Mouse (Mus musculus): ENCODE results near the gene Cep41.
A peak's percentile ranks its signal among the peaks of the same experiment; 100 is the strongest.

Gene Cep41

DNA sequence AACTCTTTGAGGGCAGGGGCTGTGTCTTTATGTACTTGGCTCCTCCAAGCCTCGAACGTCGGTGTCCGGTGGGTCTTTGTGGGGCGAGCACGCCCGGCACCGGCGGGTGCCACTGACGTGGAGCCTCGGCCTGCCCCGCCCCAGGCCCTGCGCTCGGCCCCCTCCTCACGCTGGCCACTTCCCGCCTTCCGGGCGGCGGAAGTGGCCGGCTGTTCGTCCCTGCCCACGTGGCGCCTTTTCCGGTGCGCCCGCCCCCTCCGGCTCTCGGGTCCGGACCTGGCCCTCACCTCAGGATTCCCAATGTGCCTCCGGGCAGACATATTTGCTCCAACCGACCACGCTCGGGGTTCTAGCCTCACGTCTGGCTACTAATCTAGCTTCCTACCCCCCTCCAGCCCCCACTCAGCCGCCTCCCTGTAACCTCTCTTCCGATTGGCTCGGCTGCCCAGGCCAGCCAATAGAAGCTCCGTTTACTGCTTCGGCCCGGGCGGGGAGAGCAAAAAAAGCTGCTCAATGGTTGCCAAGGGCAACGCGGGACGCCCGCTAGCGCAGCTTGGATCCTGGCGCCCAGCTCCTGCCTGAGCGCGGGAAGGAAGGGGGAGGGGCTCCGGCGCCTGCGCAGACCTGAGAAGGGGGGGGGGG is at the start of gene Cep41:
Cep41 (minus strand) TSS at position 400 of the 642 bp plus-strand sequence.
- peak; percentile 94 for DNase-seq (ENCODE audit: low spot score)

GRCm38 (mm10) chr6:30739177-30739747 is 45.7 kb upstream of the Cep41 start:
- no peak for DNase-seq (ENCODE audit: low spot score)

- DNase-seq (ENCODE audit: low spot score) = no peak
Measured at GRCm38 (mm10) chr6:30738464-30739006, 45.0 kb upstream of the Cep41 start.

GRCm38 (mm10) chr6:30737548-30738463 is 44.3 kb upstream of the Cep41 start:
- no peak for DNase-seq (ENCODE audit: low spot score)

- peak; percentile 11 for DNase-seq (ENCODE audit: low spot score)
Measured at GRCm38 (mm10) chr6:30736864-30737547, 43.5 kb upstream of the Cep41 start.

GRCm38 (mm10) chr6:30736372-30736762 is 42.8 kb upstream of the Cep41 start:
- DNase-seq (ENCODE audit: low spot score) = no peak

GRCm38 (mm10) chr6:30735728-30736371 is 42.3 kb upstream of the Cep41 start:
- DNase-seq (ENCODE audit: low spot score) = no peak

- no peak for DNase-seq (ENCODE audit: low spot score)
Measured at GRCm38 (mm10) chr6:30734988-30735727, 41.6 kb upstream of the Cep41 start.

DNA sequence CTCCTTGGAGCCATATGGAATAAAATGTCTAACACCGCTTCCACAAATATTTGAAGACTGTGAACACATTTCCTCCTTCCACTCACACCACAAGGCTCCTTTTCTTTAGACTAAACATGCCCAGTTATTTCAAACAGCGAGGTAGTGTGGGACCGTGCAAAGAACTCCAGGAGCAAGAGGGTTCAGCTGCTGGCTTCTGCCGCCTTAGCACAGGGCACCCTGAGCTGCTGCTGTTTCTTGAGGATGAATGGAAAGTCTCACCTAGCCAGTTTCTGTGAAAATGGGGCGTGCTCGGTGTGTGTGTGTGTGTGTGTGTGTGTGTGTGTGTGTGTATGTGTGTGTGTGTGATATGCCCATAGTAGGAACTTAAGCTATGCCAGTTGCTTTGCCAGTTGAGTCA is 40.9 kb upstream of the Cep41 start:
- no peak for DNase-seq (ENCODE audit: low spot score)

DNA sequence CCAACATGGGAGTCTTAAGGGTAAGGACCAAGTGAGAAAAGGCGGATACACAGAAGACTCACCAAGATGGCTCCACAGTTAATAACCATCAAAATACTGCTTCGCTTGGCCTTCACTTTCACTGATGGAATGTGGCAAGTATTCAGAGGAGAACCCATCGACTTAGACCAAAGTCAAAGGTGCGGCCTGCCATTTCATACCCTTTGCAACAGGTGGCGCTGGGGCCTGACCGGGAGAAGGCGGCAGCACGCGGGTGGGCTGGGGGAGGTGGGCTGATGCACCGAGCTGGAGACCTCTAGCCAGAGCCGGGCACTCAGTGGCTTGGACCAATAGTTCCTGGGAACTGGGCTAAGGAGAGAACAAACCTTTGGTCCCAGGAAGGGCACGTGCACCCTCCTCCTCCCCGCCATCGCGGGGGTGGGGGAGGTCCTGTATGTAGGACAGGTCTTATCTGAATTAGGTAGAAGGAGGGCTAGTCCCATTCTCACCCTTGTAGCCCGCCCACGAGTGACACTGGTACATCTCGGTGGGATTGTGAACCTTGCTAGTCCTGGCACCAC is 39.1 kb upstream of the Cep41 start:
- DNase-seq (ENCODE audit: low spot score) = no peak

GRCm38 (mm10) chr6:30730301-30730971 is 36.9 kb upstream of the Cep41 start:
- DNase-seq (ENCODE audit: low spot score) = no peak

- no peak for DNase-seq (ENCODE audit: low spot score)
Measured at GRCm38 (mm10) chr6:30723331-30723730, 29.8 kb upstream of the Cep41 start, which contains the start of gene Mest. TSS of gene Mest (plus strand) at chr6:30723547.

DNA sequence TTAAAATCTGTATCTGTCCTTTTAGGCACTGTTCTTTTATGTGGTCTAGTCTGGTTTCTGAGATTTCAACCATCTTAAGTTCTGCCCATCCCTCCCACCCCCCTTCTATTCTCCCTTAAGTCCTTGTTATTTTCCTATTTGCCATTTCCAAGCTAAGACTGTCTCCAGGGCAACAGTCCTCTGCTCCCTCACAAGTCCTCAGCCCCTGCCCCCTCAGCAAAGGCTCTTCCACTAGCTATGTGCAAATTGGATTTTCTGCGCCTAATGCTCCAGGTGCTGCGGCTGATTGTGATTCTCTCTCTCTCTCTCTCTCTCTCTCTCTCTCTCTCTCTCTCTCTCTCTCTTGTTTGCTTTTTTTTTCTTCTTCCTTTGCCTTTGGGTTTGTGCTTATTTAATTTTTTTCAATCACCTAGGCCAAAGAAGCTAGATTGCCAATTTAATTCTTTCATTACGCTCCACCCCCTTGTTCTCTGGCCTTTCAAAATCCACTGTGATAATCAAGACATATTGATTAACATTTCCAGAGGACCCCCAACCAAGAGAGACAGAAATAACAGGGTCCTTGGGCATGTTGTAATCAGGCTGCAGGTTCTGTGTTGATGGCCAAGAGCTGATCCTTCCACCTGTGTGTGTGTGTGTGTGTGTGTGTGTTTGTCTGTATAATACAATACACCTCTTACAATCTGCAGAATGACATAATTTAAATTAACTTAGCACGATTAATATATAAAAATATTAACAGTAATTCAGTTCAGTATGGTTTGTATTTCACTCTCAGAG is 29.0 kb upstream of the Cep41 start:
- DNase-seq (ENCODE audit: low spot score) = no peak

GRCm38 (mm10) chr6:30716796-30717195 is 23.2 kb upstream of the Cep41 start:
- DNase-seq (ENCODE audit: low spot score) = no peak

- no peak for DNase-seq (ENCODE audit: low spot score)
Measured at GRCm38 (mm10) chr6:30714891-30715471, 21.4 kb upstream of the Cep41 start.

DNA sequence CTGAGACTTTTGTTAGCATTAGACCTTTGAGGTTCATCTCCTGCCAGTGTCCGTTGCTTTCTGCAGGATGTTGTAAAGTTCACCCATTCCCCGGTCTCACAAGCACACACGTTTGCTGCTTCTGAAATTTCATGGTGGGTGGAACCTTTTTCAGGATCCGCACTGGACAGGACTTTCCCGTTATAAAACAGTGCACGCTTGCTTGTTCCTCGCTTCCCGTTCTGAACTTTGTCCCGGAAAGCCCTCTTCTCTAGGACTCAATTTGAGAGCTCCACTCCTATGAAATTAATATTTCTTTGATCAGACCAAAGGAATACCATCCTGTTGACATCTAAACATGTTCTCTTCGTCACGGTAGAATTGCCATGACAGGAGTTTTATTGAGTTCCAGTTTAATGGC is 20.3 kb upstream of the Cep41 start:
- DNase-seq (ENCODE audit: low spot score) = no peak

GRCm38 (mm10) chr6:30713455-30713854 is 19.9 kb upstream of the Cep41 start:
- no peak for DNase-seq (ENCODE audit: low spot score)

GRCm38 (mm10) chr6:30712484-30712883 is 18.9 kb upstream of the Cep41 start:
- DNase-seq (ENCODE audit: low spot score) = no peak

- DNase-seq (ENCODE audit: low spot score) = no peak
Measured at GRCm38 (mm10) chr6:30711365-30711763, 17.8 kb upstream of the Cep41 start.
